Comparison of ENCODE assay signal across 17 mouse cellular contexts in the genomic region with DNA sequence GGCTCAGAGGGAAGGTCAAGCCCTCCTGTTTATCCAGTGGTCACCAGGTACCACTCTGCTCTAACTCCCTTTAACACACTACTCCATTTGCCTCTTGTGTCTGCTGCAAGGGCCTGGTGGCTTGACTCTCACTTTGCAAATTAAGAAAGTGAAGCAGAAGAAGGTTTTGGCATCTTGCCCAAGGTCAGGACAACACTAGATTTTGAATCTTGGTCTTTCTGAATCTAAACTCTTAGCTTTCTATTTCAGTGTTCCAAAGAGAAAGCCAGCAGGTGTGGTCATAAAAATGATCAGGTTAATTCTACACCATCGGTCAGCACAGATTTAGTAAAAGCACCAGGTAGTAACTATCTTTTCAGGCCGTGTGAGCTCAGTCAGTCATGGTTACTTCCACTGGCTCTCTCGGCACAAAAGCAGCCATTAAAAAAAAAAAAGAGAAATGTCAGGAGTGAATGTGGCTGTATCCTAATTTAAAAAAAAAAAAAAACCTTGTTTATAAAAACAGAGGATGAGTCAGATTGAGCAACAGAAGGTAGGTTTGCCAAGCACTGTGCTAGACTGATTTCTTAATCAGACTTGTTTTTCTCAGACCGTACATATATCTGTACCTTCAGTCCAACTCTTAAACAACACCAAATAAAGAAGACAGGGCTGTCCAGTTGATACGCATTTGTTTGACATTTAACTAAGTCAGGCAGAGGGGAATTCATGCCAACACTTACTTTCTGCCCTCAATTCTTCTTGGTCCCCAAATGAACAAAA.
DNase-seq lines count a peak whose midpoint lies in the region; ATAC-seq and TF ChIP-seq lines count a peak whose summit lies in the region.
"Had no signal": no experiment of that assay in that cellular context is flagged by ENCODE, and none has a peak within 500 bp of the region (broad histone marks: within the 10 kb centered on the region; RNA-seq: fewer than 3 reads in every experiment).

No protein-coding gene starts in this region.

- H3K4me3 ChIP-seq in gastrocnemius, adult 2 months = no peak overlapping the region
- H3K4me3 ChIP-seq in lung, embryonic 14.5 days (ENCODE audit: low read depth, low read length) = no peak overlapping the region
- H3K4me3 ChIP-seq in lung, adult 2 months (replicated peaks; ENCODE audit: extremely low read depth, low read depth, low read length) = no peak overlapping the region
- H3K4me3 ChIP-seq: embryonic facial prominence, embryonic 12.5 days; forebrain, embryonic 10.5 days had no signal

- no peak for TF ChIP-seq CTCF in gastrocnemius, adult 2 months (IDR thresholded peaks at IDR 0.05)
- TF ChIP-seq CTCF in lung, embryonic 14.5 days (IDR thresholded peaks at IDR 0.05; ENCODE audit: low read depth) = no peak
- TF ChIP-seq CTCF in lung, adult 2 months (IDR thresholded peaks at IDR 0.05; ENCODE audit: insufficient read depth, low read length) = no peak

- intact Hi-C loops in gastrocnemius, adult 2 months (cut with DNase I) = no loop called here
- intact Hi-C loops in gastrocnemius, postnatal 14 days (cut with DNase I; ENCODE audit: low total_unique reads) = no loop called here

- no peak overlapping the region for H3K4me2 ChIP-seq in lung, embryonic 14.5 days
- H3K4me2 ChIP-seq: embryonic facial prominence, embryonic 12.5 days; hindbrain, embryonic 14.5 days had no signal

- 0 out of 2 replicates have a peak, but pooled peaks cover 4% of the 10 kb centered on the region for H3K4me1 ChIP-seq in lung, embryonic 14.5 days (ENCODE audit: insufficient read depth)
- H3K4me1 ChIP-seq in lung, adult 2 months (ENCODE audit: control insufficient read depth, insufficient read depth, low read length) = no peaks in the 10 kb centered on the region; the same call in 1 of the 2 replicates
- H3K4me1 ChIP-seq: embryonic facial prominence, embryonic 12.5 days; forebrain, embryonic 10.5 days had no signal

- H3K27ac ChIP-seq in gastrocnemius, adult 2 months = peak overlapping the region; percentile 67
- H3K27ac ChIP-seq in lung, embryonic 14.5 days (ENCODE audit: low read depth) = peak overlapping the region; percentile 12; the same call in 1 of the 2 replicates
- H3K27ac ChIP-seq: embryonic facial prominence, embryonic 12.5 days; forebrain, embryonic 10.5 days; hindbrain, embryonic 14.5 days had no signal

- H3K9ac ChIP-seq in lung, embryonic 14.5 days = no peak overlapping the region
- H3K9ac ChIP-seq: embryonic facial prominence, embryonic 12.5 days; hindbrain, embryonic 14.5 days had no signal

- 41% methylated on average over 5 of the region's 5 CpGs for WGBS in lung, embryonic 14.5 days
- 65% methylated on average over 5 of the region's 5 CpGs for WGBS in lung, adult 2 months

- H3K27me3 ChIP-seq in lung, embryonic 14.5 days (ENCODE audit: insufficient read depth, low read length) = no peaks in the 10 kb centered on the region
- H3K27me3 ChIP-seq: embryonic facial prominence, embryonic 12.5 days had no signal

- no peak for TF ChIP-seq POLR2A in lung, adult 2 months (IDR thresholded peaks at IDR 0.05; ENCODE audit: borderline replicate concordance, extremely low read depth, low read depth, low read length)

- ATAC-seq in lung, embryonic 14.5 days (ENCODE audit: insufficient read depth) = peak; percentile 66; the same call in 1 of the 2 replicates

- H3K36me3 ChIP-seq in lung, embryonic 14.5 days (ENCODE audit: insufficient read depth) = no peaks in the 10 kb centered on the region
- H3K36me3 ChIP-seq: embryonic facial prominence, embryonic 12.5 days; forebrain, embryonic 10.5 days; G1E had no signal

- DNase-seq in gastrocnemius, adult 2 months = no peak
- DNase-seq in gastrocnemius, postnatal 14 days = no peak
- DNase-seq in lung, embryonic 14.5 days = peak; percentile 68
- no peak for DNase-seq in lung, adult 2 months
- peak; percentile 57 for DNase-seq in fat pad, adult 2 months (ENCODE audit: extremely low read depth, low read depth, low spot score)
- DNase-seq in lung, postnatal 36 days = peak; percentile 22
- no peak for DNase-seq in frontal cortex, postnatal 10 days (ENCODE audit: low spot score in 2 of 2)
- DNase-seq in embryo, embryonic 9.5 days (ENCODE audit: extremely low spot score) = no peak
- DNase-seq: cerebellum, postnatal 25 days; kidney, adult 18-20 months; kidney, postnatal 14 days; layer of hippocampus, adult 9-11 months; liver had no signal

- H3K9me3 ChIP-seq in lung, embryonic 14.5 days (ENCODE audit: low read depth, low read length) = no peaks in the 10 kb centered on the region
- H3K9me3 ChIP-seq: embryonic facial prominence, embryonic 12.5 days; forebrain, embryonic 10.5 days had no signal

Comparison
In these comparisons a context has a peak if more than half of its experiments do, and no peak if none do; other contexts are left out.
1. DNase-seq: peak in lung, embryonic 14.5 days (single experiment), fat pad, adult 2 months (single experiment) and lung, postnatal 36 days (single experiment); none in gastrocnemius, adult 2 months (single experiment), gastrocnemius, postnatal 14 days (single experiment), lung, adult 2 months (single experiment), frontal cortex, postnatal 10 days (0 of 2) and embryo, embryonic 9.5 days (single experiment).